ENCODE assay signal across 8 mouse cellular contexts in the genomic region with DNA sequence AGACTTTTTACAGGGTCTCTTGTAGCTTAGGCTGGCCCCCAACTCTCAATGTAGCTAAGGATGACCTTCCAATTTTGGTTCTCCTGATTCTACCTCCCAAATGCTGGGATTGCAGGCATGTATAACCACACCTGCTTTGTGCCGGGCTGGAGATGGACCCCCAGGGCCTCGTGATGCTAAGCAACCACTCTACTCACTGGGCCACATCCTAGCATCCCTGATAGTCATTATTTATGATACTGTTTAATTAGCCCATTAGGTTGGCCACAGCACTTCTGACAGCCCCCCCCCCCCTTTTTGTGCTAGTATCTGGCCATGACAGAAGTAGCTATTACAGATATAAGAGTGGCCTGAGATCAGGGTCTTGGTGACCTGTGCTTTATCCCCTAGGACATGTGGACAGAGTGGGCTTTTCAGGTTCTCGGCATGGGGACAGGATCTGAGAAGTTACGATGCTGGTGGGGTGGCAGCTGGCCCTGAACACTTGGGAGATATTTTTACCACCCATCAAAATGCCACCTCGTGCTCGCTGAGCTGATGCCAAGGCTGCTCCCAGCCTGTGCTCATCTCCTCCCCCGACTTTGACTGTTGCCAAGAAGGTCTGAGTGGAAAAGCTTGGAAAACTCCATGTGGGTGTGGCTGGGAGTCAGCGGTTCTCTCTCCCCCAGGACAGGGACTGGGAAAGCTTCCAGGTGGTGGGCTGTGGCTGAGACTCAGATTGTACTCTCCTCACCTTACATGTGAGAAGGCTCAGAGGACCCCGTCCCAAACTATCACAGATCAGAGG.
DNase-seq lines count a peak whose midpoint lies in the region; ATAC-seq and TF ChIP-seq lines count a peak whose summit lies in the region.

No protein-coding gene starts in this region.

- H3K27me3 ChIP-seq in forebrain, postnatal 0 days (ENCODE audit: insufficient read depth, low read length): no peaks in the 10 kb centered on the region
- H3K27me3 ChIP-seq in forebrain, embryonic 12.5 days: no peaks in the 10 kb centered on the region

- no peak overlapping the region for H3K27ac ChIP-seq in forebrain, postnatal 0 days (ENCODE audit: low read depth, low read length)
- H3K27ac ChIP-seq in forebrain, embryonic 12.5 days: no peak overlapping the region

- no peak overlapping the region for H3K4me2 ChIP-seq in forebrain, postnatal 0 days (ENCODE audit: low read depth)
- no peak overlapping the region for H3K4me2 ChIP-seq in forebrain, embryonic 12.5 days

- H3K4me1 ChIP-seq in forebrain, postnatal 0 days (ENCODE audit: insufficient read depth): no peaks in the 10 kb centered on the region
- H3K4me1 ChIP-seq in forebrain, embryonic 12.5 days: no peaks in the 10 kb centered on the region

- no peaks in the 10 kb centered on the region for H3K36me3 ChIP-seq in forebrain, postnatal 0 days (ENCODE audit: insufficient read depth)
- H3K36me3 ChIP-seq in forebrain, embryonic 12.5 days (replicated peaks): no peaks in the 10 kb centered on the region

- WGBS in forebrain, postnatal 0 days: 49% methylated on average over 9 of the region's 9 CpGs
- 86% methylated on average over 9 of the region's 9 CpGs for WGBS in forebrain, embryonic 12.5 days

- no peak overlapping the region for H3K9ac ChIP-seq in forebrain, postnatal 0 days
- H3K9ac ChIP-seq in forebrain, embryonic 12.5 days: no peak overlapping the region

- DNase-seq in forebrain, postnatal 0 days: peak; percentile 57
- DNase-seq in frontal cortex, postnatal 25 days (ENCODE audit: low spot score in 2 of 2): peak; percentile 42 to 47
- DNase-seq in layer of hippocampus, postnatal 14 days (ENCODE audit: low spot score in 2 of 2): peak; percentile 63 to 79
- peak; percentile 91 for DNase-seq in right cerebral cortex, adult 18-20 months
- DNase-seq in retina, embryonic 14.5 days (ENCODE audit: low spot score): no peak
- DNase-seq in adrenal gland, postnatal 25 days: no peak

- H3K9me3 ChIP-seq in forebrain, postnatal 0 days (ENCODE audit: low read length): no peaks in the 10 kb centered on the region
- no peaks in the 10 kb centered on the region for H3K9me3 ChIP-seq in forebrain, embryonic 12.5 days

- no peak overlapping the region for H3K4me3 ChIP-seq in forebrain, postnatal 0 days (ENCODE audit: low read depth, low read length)
- H3K4me3 ChIP-seq in forebrain, embryonic 12.5 days (replicated peaks): no peak overlapping the region

- ATAC-seq in forebrain, postnatal 0 days: peak; percentile 72
- ATAC-seq in forebrain, embryonic 12.5 days (ENCODE audit: low FRiP score): no peak
- no peak for ATAC-seq in activated CD4-positive, CD25-positive, alpha-beta regulatory T cell, adult 4 months

- TF ChIP-seq CTCF in forebrain, postnatal 0 days (IDR thresholded peaks at IDR 0.05; ENCODE audit: low read depth): no peak

Comparison
In these comparisons a context has a peak if more than half of its experiments do, and no peak if none do; other contexts are left out.
1. DNase-seq: peak in forebrain, postnatal 0 days (single experiment), frontal cortex, postnatal 25 days (2 of 2), layer of hippocampus, postnatal 14 days (2 of 2) and right cerebral cortex, adult 18-20 months (single experiment); none in retina, embryonic 14.5 days (single experiment) and adrenal gland, postnatal 25 days (single experiment).